Mouse (Mus musculus) neutrophil, adult 83 days (primary cell): ENCODE results near the gene Dmbx1. TPM values are rescaled to one million over a fixed set of nuclear protein-coding genes. Genes with fewer than 3 reads are reported as not detected.

Experiments used
- total RNA-seq, 2 experiments: library from RNA; stranded (reverse); gene quantifications; one replicate each; pipeline ENCODE4 v1.2.4; 2023

The Dmbx1 gene
- total RNA-seq, result not detected

GRCm38 (mm10) chr4:115939295-115940102, at the start of gene Dmbx1:
Dmbx1 (minus strand) TSS chr4:115939926.

GRCm38 (mm10) chr4:115890553-115890952, 49.2 kb downstream of the Dmbx1 start, which contains the start of gene 6430628N08Rik:
6430628N08Rik (plus strand) TSS chr4:115890665.

GRCm38 (mm10) chr4:115884022-115884421, 55.7 kb downstream of the Dmbx1 start, which contains the start of gene Kncn:
Kncn (plus strand) TSS chr4:115884400.

Other genes with a start within 250 kb of the Dmbx1 start
- 10 to 100 TPM; 32.5 to 34.8 TPM for gene Efcab14, start 202.2 kb downstream of the Dmbx1 start, total RNA-seq
- gene Tex38, start 158.9 kb downstream of the Dmbx1 start, total RNA-seq, result not detected
- gene Atpaf1, start 155.1 kb downstream of the Dmbx1 start, total RNA-seq, result 1 to 10 TPM; 7.1 to 7.6 TPM
- 10 to 100 TPM; 13.0 to 16.5 TPM for gene Mob3c, start 111.8 kb downstream of the Dmbx1 start, total RNA-seq
- 100 to 1,000 TPM; 120 to 126 TPM for gene Mknk1, start 100.7 kb downstream of the Dmbx1 start, total RNA-seq
- gene Kncn, start 55.5 kb downstream of the Dmbx1 start, total RNA-seq, result under 1 TPM in 1 of 2 experiments, not detected in 1; 0.29 TPM
- not detected for gene 6430628N08Rik, start 49.3 kb downstream of the Dmbx1 start, total RNA-seq
- gene Faah, start 78.0 kb upstream of the Dmbx1 start, total RNA-seq, result 1 to 10 TPM in 1 of 2 experiments, under 1 TPM in 1; 0.97 to 1.1 TPM
- gene Nsun4, start 114.0 kb upstream of the Dmbx1 start, total RNA-seq, result 1 to 10 TPM; 5.5 to 6.7 TPM
- gene Uqcrh, start 135.1 kb upstream of the Dmbx1 start, total RNA-seq, result 100 to 1,000 TPM; 194 to 206 TPM
- gene Lrrc41, start 135.3 kb upstream of the Dmbx1 start, total RNA-seq, result 10 to 100 TPM; 17.8 to 20.2 TPM
- gene Rad54l, start 183.8 kb upstream of the Dmbx1 start, total RNA-seq, result 10 to 100 TPM; 17.5 to 22.4 TPM
- gene Pomgnt1, start 183.9 kb upstream of the Dmbx1 start, total RNA-seq, result 10 to 100 TPM in 1 of 2 experiments, 1 to 10 TPM in 1; 9.4 to 14.1 TPM
- not detected for gene Lurap1, start 211.4 kb upstream of the Dmbx1 start, total RNA-seq
- gene Tspan1, start 227.7 kb upstream of the Dmbx1 start, total RNA-seq, result not detected
- gene 1700042G07Rik, start 233.4 kb upstream of the Dmbx1 start, total RNA-seq, result not detected
- not detected for gene Gm49337, start 233.5 kb upstream of the Dmbx1 start, total RNA-seq